Mouse (Mus musculus) heart, adult 2 months (tissue): Measurements from ENCODE around the gene Cxcl15.

Experiments used
- CTCF ChIP-seq: fragments of 200-600 bp; IDR thresholded peaks from 2 replicates; pipeline ENCODE4 v1.8.1; 2022; ENCODE audit warnings: antibody characterized with exemption, mild to moderate bottlenecking, moderate library complexity
- EP300 ChIP-seq: fragments of 200-500 bp; IDR thresholded peaks from 2 replicates; pipeline ENCODE4 v1.6.1; 2011; ENCODE audit warnings: low read depth, low read length, control low read depth; ENCODE audit not compliant: insufficient read depth
- POLR2A ChIP-seq: fragments of 200-500 bp; IDR thresholded peaks from 2 replicates; pipeline ENCODE4 v1.6.1; 2011; ENCODE audit warnings: mild to moderate bottlenecking, low read depth, low read length, control low read depth; ENCODE audit not compliant: insufficient read depth

GRCm38 (mm10) chr5:90763912-90764665 is 30.2 kb upstream of the Cxcl15 start:
- TF ChIP-seq CTCF = no peak
- TF ChIP-seq POLR2A = no peak
- no peak for TF ChIP-seq EP300
